Mouse (Mus musculus): ENCODE measurements around the gene Cd151. TPM values are rescaled to one million over a fixed set of nuclear protein-coding genes. Genes with fewer than 3 reads are reported as not detected.
"Not testable (repeated sequence)": the region's sequence is repeated elsewhere in the genome, so short reads cannot be mapped to it uniquely, and the experiment has no call there.

Cd151 gene
- total RNA-seq, 4 experiments from 2014 or later: 331 to 351 (median 345) TPM

DNA sequence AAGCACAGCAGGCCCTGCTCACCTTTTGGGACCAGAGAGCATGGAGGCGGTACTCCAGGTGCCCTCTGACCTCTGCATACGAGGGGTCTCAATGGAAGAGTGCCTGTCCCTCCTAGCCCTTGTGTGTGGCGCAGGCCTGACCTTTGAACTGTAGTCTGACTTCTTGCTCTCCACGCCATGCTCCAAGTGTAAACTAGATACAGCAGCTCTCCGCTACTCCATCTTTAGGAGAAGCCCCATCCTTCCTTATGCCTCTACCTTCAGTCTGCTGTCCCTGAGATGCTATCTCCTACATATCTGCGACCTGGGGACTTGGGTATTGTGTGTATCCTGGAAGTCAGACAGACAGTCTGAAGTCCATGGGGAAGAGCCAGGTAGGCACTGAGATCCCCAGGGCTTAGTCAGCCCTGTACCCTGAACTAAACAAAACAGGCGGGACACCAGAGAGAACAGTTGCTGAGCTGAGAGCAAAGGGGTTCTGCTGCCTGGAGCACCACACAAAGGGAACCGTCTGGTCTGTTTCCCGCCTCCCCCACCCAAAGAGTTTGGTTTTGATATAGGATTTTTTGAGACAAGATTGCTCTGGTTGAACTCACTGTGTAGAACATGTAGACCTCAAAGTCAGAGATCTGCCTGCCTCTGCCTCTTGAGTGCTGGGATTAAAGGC, 31.2 kb upstream of the Cd151 start:
- DNase-seq (ENCODE audit: low spot score): no peak

DNA sequence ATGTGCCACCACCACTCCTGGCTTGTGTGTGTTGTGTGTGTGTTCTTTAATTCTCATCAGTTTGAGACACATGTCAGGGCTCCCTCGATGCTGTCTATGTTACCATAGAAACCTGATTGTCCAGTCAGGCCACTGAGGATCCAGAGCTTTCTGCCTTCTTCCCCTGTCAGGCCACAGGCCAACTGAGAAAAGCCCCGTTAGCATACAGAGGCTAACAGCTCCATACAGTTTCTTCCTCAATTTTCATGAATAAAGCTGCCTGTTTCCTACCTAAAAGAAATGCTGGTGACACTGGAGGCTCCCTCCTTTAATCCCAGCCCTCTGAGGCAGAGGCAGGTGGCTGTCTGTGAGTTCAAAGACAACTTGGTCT, 30.7 kb upstream of the Cd151 start:
- DNase-seq (ENCODE audit: low spot score): no peak

DNA sequence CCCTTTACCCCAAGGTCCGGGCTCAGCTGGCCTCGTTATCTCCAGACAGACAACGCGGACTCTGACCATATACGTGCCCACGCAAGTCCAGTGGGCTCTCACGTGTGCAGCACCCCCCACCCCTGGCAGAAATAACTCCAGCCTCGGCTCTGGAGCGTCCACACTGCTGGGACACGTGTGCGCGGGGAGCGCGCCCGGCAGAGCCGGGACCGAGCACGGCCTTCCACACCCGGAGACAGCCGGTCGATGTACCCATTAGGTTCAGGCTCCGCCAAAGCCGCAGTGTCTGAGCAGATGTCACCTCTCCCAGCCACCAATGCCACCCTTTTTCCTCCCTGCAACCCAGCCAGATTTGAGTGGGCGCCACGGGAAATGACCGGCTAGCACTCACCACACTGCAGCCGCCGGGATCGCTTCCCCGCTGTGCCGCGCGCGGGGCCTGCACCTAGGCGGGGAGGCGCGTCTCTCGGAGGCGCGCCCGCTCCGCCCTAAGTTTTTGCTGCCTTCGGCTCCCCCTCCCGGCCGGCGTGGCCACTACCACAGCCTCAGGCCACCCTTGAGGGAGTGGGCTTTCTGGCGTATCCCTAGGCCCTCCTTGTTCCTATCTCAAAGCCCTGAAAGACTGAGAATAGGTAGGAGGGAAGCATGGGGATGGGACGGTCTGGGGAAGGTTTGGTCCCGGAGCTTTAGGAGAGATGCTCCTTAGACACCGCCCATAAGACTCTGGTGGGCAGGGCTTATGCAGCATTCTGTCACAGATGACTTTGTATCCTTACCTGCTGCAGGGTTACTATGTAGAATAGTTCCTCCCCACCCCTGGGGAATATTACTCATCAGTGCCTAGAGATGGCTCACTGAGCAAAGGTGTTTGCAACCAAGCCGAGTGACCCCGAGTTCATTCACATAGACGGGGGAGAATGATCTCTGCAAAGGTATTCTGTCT, 29.7 kb upstream of the Cd151 start, which contains the start of gene Slc25a22:
TSS of gene Slc25a22 (minus strand) at position 715 of the 943 bp plus-strand sequence.
- DNase-seq (ENCODE audit: low spot score): peak; percentile 74

DNA sequence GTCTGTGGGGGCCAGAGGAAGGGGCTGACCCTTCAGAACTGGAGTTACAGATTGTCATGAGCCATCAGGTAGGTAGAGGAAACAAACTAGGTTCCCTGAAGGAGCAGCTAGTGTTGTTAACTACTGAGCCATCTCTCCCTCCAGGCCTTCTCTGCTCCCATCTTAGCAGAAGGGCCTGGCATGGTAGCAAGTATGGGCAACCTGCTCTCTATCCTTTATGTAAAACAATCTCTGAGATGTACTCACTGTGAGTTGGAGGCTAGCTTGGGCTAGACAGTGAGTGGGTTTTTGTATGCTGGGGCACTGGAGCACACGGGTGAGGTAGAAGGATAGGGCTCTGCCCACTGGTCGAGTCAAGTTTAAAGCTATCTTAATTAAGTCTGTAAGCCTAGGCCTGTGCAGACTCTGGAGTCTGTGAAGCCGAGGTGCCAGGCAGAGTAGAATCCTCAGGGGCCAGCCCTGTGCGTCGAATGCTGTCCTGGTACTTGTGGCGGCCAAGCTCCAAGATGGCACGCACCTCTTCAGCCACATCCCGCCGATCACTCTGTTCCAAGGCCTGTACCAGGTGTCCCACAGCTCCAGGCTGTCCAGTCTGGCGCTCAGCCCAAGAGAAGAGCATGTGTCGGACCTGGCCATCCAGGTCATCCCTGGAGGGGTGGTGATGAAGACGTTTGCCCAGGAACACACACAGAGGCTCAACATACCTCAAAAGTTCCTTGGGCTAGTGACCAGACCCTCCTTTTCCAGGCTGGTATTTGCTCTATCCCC, 28.8 kb upstream of the Cd151 start:
- no peak for DNase-seq (ENCODE audit: low spot score)

- DNase-seq (ENCODE audit: low spot score): no peak
Observed at GRCm38 (mm10) chr7:141439140-141439679, 28.0 kb upstream of the Cd151 start.

GRCm38 (mm10) chr7:141439811-141440210, 27.4 kb upstream of the Cd151 start:
- no peak for DNase-seq (ENCODE audit: low spot score)

GRCm38 (mm10) chr7:141440613-141441012, 26.6 kb upstream of the Cd151 start:
- DNase-seq (ENCODE audit: low spot score): no peak

DNA sequence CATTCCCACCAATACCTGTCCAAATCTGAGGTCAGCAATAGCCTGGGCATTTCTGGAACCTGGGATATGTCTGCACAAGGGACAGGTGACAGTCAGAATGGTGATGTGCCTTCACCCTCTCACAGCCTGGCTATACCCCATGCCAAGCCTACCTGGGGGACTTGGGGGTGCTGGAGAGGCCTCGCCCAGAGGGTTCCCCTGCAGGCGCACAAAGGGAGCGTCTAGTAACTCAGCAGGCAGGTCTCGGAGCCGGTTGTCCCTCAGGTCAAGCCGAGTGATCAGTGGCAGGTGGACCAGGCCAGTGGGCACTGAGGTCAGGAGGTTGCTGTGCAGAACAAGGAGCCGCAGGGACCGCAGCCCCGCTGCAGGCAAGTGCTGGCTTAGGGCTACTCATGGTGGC, 25.7 kb upstream of the Cd151 start:
- DNase-seq (ENCODE audit: low spot score): no peak

- DNase-seq (ENCODE audit: low spot score): no peak
Observed at GRCm38 (mm10) chr7:141442199-141442598, 25.0 kb upstream of the Cd151 start.

DNA sequence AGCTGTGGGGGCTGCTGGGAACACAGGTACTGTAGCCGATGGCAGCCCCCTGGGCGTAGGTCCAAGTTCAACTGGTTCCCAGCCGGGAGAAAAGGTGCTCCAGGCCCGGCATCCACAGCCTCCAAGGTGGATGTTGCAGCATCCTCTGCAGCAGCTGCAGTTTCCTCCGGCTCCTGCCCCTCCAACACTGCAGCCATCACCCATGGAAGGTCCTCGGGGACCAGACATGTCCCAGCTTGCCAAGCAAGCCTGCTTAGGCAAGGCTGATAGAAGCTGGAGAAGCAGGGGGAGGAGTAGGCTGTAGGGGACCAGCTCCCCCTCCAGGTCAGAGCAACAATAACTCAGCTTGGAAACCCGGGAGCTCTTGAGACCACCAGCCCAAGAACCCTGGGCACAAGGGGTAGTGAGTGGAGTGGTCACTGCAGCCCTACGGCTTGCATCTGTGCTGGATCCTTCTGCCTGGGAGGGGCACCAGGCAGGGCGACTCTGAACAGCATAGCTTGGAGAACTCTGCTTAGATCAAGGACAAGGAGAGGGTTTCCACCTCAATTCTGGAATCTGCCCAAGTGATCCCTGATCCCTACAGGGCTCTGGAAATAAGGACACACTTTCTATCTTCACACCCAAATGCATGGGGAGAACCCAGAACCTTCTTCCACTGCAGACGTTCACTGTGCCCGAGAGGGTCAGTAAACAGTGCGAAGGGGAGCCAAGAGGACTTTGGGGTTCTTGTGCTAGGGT, 23.9 kb upstream of the Cd151 start:
- no peak for DNase-seq (ENCODE audit: low spot score)

DNA sequence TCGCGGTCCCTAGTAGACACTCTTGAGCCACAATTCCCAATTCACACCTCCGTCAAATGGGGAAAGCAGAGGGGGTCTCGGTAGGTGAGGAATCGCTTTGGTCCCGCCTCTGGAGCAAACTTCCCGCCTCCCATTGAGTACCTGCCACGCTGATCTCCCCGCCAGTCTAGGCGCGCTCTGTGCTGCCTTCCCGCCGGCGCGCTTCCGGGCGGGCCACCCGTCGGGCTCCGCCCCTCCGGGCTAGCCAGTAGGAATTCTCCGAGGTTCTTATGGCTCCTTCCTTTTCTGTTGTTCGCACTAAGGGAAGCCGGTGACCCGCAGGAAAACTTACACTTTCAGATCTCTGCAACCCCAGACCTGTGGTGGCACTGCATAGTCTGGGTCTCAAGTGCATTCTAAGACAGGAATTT, 23.4 kb upstream of the Cd151 start, which contains the start of gene Pidd1:
TSS of gene Pidd1 (minus strand) at position 198 of the 410 bp plus-strand sequence.
- DNase-seq (ENCODE audit: low spot score): no peak

- DNase-seq (ENCODE audit: low spot score): not testable (repeated sequence)
Observed at GRCm38 (mm10) chr7:141446374-141446773, 20.8 kb upstream of the Cd151 start.

GRCm38 (mm10) chr7:141447110-141447991, 19.8 kb upstream of the Cd151 start, which contains the start of gene Rplp2:
Rplp2 (plus strand) TSS chr7:141447370.
- DNase-seq (ENCODE audit: low spot score): peak; percentile 95

DNA sequence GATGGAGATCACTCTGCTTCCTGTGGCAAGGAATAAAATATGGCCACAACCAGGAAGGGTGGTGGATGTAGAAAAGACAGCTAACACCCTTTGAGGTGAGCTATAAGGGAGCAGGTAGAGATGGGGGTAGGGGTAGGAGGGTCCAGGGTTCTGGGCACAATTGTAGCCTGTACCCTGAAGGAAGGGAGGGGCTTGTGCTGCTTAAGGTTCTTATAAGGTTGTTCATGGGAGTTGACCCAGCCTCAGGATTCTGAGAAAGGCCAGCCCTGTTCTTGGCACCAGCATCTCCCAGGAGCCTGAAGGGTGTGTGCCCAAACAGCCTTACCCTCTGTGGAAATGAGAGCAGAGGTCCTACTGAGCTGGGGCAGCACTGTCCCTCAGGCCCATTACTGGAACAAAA, 15.3 kb upstream of the Cd151 start:
- no peak for DNase-seq (ENCODE audit: low spot score)

GRCm38 (mm10) chr7:141453636-141454035, 13.6 kb upstream of the Cd151 start:
- DNase-seq (ENCODE audit: low spot score): no peak

DNA sequence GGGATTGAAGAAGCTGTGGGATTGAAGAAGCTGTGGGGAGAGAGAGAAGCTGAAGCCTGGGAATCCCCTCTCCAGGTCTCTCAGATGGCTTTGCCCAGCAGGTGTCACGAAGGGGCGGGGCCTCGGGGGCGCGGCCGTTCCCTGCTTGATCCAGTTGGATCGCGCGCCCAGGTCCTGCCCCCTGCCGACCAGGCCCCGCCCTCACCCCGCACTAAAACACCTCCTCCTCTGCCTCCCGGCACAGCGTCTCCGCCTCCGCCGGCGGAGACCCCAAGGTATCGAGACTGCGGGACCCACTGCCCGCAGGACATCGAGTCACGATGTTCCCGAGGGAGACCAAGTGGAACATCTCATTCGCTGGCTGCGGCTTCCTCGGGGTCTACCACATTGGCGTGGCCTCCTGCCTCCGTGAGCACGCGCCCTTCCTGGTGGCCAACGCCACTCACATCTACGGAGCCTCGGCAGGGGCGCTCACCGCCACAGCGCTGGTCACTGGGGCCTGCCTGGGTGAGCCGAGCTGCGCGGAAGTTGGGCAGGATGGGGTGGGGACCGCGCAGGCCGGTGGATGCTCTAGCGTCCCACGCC, 12.1 kb upstream of the Cd151 start, which contains the start of gene Pnpla2:
TSS of gene Pnpla2 (plus strand) at position 232 of the 585 bp plus-strand sequence.
- DNase-seq (ENCODE audit: low spot score): peak; percentile 91

DNA sequence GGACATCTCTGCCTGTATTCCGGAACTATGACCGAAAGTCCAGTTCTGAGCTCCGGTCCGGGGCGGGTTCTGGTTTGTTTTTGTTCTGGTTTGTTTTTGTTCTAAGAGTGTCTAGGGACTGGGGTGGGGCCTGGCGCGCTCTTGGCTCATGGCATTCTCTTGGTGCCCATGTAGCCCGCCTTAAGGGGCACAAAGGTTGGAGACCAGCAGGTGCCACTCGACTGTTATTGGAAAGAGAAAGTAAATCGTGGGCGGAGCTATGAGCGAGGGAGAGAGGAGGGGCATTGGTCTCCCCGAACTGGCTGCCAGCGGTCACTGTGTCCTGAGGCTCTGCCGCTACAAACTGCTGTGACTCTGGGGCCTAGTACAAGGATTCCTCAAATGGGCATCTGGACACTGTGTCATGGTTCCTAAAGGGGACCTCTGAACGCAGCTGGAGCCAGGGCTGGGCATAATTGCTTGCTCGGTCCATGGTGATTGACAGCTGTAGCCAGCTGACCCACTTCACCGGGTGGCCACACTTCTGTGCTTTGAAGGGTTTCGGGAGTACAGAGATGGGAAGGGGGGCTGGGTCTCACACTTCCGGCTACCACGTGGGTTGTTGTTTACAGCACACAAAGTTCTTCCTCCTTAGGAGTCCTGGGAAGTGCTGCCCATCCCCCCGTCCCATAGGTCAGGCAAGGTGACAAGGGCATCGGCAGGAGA, 11.4 kb upstream of the Cd151 start:
- peak; percentile 88 for DNase-seq (ENCODE audit: low spot score)

DNA sequence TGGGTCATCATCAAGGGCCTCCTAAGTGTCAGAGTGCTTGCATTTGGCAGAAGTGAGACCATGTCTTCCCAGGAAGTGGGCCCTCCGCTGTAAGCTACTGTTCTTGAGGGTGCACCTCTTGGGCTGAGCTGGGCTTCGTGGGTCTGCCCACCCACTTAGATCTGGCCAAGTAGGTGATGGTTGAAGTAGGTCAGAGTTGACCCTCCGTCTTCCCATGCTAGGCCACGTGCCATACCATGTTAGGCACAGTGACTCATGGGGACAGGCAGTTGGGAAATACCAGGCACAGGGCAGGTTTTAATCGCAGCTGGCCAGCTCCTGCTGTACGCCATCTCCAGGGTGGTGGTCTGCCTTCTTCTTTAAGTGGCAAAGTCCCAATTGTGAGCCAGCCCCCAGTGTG, 10.5 kb upstream of the Cd151 start:
- no peak for DNase-seq (ENCODE audit: low spot score)

DNA sequence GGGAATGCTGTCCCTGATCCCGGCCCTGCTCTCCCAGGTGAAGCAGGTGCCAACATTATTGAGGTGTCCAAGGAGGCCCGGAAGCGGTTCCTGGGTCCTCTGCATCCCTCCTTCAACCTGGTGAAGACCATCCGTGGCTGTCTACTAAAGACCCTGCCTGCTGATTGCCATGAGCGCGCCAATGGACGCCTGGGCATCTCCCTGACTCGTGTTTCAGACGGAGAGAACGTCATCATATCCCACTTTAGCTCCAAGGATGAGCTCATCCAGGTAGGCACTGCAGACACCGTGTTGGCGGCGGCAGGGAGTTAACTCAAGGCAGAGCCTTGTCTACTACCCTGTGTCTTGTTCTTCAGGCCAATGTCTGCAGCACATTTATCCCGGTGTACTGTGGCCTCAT, 10.0 kb upstream of the Cd151 start:
- DNase-seq (ENCODE audit: low spot score): no peak

Data from heart, adult 8-10 months (tissue).